Mouse (Mus musculus): ENCODE data around the gene Lbr. TPM values are rescaled to one million over a fixed set of nuclear protein-coding genes. Genes with fewer than 3 reads are reported as not detected.

The Lbr gene
- polyA plus RNA-seq, 1 experiment, result 54.3 TPM

DNA sequence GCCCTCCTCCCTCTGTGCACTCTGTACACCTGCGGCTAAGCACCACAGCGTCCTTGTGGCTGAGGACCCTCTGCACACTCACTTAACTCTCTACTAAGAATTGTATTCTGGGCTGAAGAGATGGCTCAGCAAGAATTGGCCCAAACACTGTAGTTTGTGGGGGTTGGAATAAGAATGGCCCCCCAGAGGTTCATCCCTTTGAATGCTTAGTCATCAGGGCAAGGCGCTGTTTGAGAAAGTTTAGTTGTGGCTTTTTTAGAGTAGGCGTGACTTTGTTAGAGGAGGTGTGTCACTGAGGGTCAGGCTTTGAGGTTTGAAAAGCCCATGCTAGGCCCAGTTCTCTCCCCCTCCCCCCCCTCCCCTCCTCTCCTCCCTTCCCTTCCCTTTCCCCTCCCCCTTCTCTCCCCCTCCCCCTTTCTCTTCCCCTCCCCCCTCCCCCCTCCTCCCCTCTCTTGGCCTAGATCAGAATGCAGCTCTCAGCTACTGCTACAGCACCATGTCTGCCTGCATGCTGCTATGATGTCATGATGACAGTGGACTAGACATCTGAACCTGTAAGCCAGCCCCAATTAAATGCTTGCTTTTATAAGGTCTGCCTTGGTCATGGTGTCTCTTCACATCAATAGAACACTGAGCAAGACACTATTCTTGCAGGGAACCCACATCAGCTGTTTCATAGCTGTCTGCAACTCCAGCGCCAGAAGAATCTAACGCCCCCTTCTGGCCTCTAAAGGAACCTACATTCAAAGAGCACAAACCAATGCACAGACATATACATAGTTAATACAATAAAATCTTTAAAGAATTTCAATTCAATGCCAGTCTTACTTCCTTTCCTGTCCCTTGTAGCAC lies 23.8 kb upstream of the Lbr start:
- Histone ChIP-seq H3K4me1 (ENCODE audit: control insufficient read depth, insufficient read depth, low read length) (no peaks in the 10 kb centered on the region; the same call in 1 of the 2 replicates), H3K27ac (ENCODE audit: insufficient read depth, low read depth, low read length) (no peak overlapping the region), H3K4me3 (ENCODE audit: insufficient read depth, low read length) (no peak overlapping the region)
- TF ChIP-seq CTCF (IDR thresholded peaks at IDR 0.05; ENCODE audit: low read depth, low read length) (no peak), POLR2A (IDR thresholded peaks at IDR 0.05; ENCODE audit: borderline replicate concordance, low read depth, low read length) (no peak)

DNA sequence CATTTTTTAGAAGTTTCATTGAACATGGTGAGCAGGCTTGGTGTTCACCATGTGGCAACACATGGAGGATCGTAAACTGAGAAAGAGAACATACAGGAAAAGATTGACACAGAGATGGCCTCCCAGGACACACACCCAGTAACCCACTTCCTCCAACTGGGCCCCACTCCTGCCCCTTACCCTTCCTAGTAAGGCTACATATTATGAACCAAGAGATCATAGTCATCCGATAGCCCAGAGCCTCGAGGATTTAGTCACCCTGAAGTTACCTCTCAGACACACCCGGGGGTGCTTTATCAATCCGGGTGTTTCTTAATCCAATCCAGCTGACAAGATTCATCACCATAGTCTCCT lies 23.0 kb upstream of the Lbr start:
- no peak for TF ChIP-seq CTCF (IDR thresholded peaks at IDR 0.05; ENCODE audit: low read depth, low read length)
- TF ChIP-seq POLR2A (IDR thresholded peaks at IDR 0.05; ENCODE audit: borderline replicate concordance, low read depth, low read length), result no peak
- Histone ChIP-seq H3K4me3 (ENCODE audit: insufficient read depth, low read length) (no peak overlapping the region), H3K4me1 (ENCODE audit: control insufficient read depth, insufficient read depth, low read length) (peaks cover 7% of the 10 kb centered on the region), H3K27ac (ENCODE audit: insufficient read depth, low read depth, low read length) (no peak overlapping the region)

DNA sequence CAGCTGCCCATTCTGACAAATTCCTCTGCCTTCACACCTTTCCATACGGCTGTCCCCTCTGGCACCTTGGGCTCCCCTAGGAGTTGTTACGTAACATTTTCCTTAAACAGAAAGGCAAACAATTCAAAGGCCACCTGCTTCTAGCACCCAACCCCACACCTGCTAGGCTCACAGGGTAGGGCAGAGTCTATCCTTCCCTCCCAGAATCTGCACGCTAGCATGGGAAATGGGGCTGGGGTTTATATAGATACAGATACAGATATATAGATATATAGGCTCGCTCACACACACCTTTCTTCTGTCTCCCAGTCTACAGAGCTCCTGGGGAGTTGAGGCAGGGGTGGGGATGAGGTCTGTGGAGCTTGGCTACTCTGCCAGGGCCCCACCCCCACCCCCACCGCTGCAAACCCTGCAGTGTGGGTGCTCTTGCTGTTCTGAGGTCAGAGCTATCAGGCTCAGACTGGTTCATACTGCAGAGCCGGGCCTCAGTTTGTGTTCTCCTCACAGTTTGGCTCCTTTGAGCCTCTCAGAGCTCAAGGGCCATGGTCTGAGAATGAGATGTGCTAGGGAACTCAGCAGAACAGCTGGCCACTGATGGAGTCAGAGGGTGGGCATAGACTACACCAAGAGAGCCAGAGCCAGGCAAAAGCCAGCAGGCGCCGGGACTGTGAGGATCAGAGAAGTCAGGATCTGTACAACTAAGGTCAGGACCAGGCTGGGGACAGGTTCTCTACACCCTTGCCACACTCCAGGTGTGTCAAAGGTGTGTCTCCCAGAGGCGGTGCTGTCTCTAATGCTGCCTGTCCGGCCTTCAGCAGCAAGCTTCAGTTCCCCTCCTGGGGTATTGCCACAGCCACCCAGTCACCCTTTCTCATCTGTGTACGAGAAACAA lies 22.4 kb upstream of the Lbr start:
- TF ChIP-seq POLR2A (IDR thresholded peaks at IDR 0.05; ENCODE audit: borderline replicate concordance, low read depth, low read length), result no peak
- no peak for TF ChIP-seq CTCF (IDR thresholded peaks at IDR 0.05; ENCODE audit: low read depth, low read length)
- Histone ChIP-seq H3K4me1 (ENCODE audit: control insufficient read depth, insufficient read depth, low read length) (peaks cover 10% of the 10 kb centered on the region), H3K4me3 (ENCODE audit: insufficient read depth, low read length) (no peak overlapping the region), H3K27ac (ENCODE audit: insufficient read depth, low read depth, low read length) (no peak overlapping the region)

DNA sequence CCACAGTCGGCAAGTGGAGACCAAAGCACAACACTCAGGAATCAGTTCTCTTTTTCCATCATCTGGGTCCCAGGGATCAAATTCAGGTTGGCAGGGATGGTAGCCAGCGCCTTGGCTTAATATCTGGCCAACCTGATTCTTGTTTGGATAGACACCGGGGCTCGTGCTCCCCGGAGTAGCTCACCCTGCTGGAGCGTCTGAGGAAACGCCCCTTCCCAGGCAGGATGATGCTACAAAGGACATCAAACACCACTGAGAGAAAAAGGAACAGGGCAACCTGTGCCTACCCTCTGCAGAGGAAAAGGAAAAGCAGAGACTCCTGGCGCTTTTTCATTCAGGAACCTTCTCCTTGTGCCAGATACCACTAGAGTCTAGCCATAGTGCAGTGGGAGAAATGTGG lies 20.6 kb upstream of the Lbr start:
- Histone ChIP-seq H3K4me1 (ENCODE audit: control insufficient read depth, insufficient read depth, low read length) (peaks cover 15% of the 10 kb centered on the region), H3K27ac (ENCODE audit: insufficient read depth, low read depth, low read length) (no peak overlapping the region)

DNA sequence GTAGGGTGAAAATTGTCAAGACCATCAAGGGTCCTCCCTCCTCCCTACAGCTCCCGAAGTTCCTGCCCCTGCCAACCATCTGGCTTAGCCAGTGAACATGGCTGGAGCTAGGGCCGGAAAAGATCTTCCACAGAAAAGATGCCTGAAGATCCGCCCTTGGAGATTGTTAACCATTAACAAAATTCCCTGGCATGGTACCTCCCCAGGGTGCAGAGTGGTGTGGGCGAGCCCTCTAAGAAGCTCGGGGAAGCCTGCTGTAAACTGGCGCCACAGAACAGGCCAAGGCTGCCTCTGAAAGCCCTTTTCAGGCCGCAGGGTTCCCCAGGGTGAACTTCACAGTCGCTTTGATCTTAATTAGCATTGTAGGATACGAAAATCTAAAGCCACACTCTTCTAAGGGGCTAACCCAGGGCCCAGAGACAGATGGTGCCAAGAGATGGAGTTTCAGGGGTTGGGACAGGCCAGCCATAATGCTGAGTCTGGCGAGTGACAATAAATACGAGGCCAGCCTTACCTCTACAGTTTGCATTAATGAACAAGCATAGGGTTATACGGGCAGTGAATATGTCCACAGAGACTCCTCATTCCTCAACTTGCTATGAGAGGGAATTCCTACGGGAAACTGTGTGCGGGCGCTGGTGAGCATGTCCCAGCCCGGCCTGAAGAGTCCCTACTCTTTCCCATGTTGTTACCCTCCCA lies 20.0 kb upstream of the Lbr start:
- no peak overlapping the region for H3K4me3 ChIP-seq (ENCODE audit: insufficient read depth, low read length)
- TF ChIP-seq POLR2A (IDR thresholded peaks at IDR 0.05; ENCODE audit: borderline replicate concordance, low read depth, low read length) (no peak), CTCF (IDR thresholded peaks at IDR 0.05; ENCODE audit: low read depth, low read length) (no peak)
- no peak overlapping the region for H3K27ac ChIP-seq (ENCODE audit: insufficient read depth, low read depth, low read length)
- H3K4me1 ChIP-seq (ENCODE audit: control insufficient read depth, insufficient read depth, low read length), result peaks cover 15% of the 10 kb centered on the region

More for the DNA sequence above, 20.6 kb upstream of the Lbr start:
- no peak overlapping the region for H3K4me3 ChIP-seq (ENCODE audit: insufficient read depth, low read length)
- TF ChIP-seq CTCF (IDR thresholded peaks at IDR 0.05; ENCODE audit: low read depth, low read length) (no peak), POLR2A (IDR thresholded peaks at IDR 0.05; ENCODE audit: borderline replicate concordance, low read depth, low read length) (no peak)

DNA sequence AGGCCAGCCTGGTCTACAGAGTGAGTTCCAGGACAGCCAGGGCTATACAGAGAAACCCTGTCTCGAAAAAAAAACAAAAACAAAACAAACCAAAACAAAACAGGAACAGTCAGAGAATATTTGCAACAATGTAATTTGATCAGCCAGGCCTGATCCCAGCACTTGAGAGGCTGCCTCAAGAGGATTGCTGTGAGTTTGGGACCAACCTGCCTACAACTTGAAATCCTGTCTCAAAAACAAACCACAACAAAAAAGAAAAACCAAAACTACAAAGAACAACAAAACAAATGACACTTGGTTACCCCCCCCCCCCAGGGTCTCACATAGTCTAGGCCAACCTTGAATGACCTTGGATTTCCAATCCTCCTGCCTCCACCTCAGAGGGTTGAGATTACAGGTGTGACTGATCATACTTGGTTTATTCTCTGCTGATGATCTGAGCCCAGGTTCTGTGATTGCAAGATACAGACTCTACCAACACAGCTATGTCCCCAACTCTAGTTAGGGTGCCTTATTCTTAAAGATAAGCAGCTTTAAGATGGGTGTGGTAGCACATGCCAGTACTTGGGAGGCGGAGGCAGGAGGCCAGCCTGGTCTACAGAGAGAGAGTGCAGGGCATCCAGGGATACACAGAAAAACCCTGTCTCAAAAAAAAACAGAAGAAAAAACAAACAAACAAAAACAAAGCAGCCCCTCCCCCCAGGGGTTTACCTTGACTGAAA lies 18.5 kb upstream of the Lbr start:
- no peak for TF ChIP-seq CTCF (IDR thresholded peaks at IDR 0.05; ENCODE audit: low read depth, low read length)
- no peak for TF ChIP-seq POLR2A (IDR thresholded peaks at IDR 0.05; ENCODE audit: borderline replicate concordance, low read depth, low read length)
- H3K4me3 ChIP-seq (ENCODE audit: insufficient read depth, low read length), result no peak overlapping the region
- peaks cover 15% of the 10 kb centered on the region for H3K4me1 ChIP-seq (ENCODE audit: control insufficient read depth, insufficient read depth, low read length)
- peak overlapping the region; percentile 33 for H3K27ac ChIP-seq (ENCODE audit: insufficient read depth, low read depth, low read length)

DNA sequence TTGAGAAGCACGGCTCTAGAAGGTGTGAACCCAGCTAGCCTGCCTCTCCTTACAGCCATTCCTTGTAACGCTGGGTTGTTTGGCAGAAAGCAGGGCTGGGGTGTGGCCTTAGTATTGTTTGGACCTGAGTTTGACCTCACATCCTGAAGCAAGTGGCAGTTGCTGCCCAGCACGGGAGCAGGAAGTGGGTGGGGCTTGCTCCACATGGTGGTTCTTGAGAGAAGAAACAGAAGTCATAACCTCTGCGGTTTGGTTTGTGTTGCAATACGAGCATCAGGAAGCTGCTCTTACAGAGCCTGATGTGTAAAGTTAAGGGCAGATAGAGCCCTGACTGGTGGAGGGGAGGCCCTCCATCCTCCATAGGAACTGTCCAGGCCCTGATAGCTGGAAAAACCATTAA lies 17.8 kb upstream of the Lbr start:
- no peak for TF ChIP-seq CTCF (IDR thresholded peaks at IDR 0.05; ENCODE audit: low read depth, low read length)
- TF ChIP-seq POLR2A (IDR thresholded peaks at IDR 0.05; ENCODE audit: borderline replicate concordance, low read depth, low read length), result no peak
- H3K27ac ChIP-seq (ENCODE audit: insufficient read depth, low read depth, low read length), result peak overlapping the region; percentile 51
- H3K4me3 ChIP-seq (ENCODE audit: insufficient read depth, low read length), result no peak overlapping the region
- peaks cover 20% of the 10 kb centered on the region for H3K4me1 ChIP-seq (ENCODE audit: control insufficient read depth, insufficient read depth, low read length)

DNA sequence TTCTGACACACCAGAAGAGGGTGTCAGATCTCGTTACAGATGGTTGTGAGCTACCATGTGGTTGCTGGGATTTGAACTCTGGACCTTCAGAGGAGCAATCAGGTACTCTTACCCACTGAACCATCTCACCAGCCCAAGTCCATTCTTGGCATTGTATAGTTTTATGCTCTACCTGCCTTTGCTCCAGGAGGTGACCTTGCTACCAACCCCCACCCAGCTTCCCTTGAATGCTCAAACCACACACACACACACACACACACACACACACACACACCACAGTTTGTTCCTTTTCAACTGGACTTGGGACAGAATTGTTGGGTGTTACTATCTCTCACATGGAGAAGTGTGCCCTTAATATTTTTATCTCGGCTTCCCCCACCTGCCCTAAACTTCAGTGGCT lies 13.5 kb upstream of the Lbr start:
- H3K27ac ChIP-seq (ENCODE audit: insufficient read depth, low read depth, low read length), result no peak overlapping the region
- TF ChIP-seq CTCF (IDR thresholded peaks at IDR 0.05; ENCODE audit: low read depth, low read length) (no peak), POLR2A (IDR thresholded peaks at IDR 0.05; ENCODE audit: borderline replicate concordance, low read depth, low read length) (no peak)
- H3K4me1 ChIP-seq (ENCODE audit: control insufficient read depth, insufficient read depth, low read length), result peaks cover 27% of the 10 kb centered on the region
- no peak overlapping the region for H3K4me3 ChIP-seq (ENCODE audit: insufficient read depth, low read length)

DNA sequence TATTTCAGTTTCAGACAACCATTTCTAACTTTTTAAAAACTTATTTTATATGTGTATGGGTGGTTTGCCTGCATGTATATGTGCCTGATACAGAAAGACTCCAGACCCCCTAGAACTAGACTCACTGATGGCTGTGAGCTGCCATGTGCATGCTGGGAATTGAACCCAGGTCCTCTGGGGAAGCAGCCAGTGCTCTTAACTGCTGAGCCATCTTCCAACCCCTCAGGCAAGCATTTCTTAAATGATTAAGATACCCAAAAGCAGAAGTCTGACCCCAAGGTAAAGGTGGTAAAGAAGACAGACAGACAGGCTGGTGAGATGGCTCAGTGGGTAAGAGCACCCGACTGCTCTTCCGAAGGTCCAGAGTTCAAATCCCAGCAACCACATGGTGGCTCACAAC lies 12.0 kb upstream of the Lbr start:
- TF ChIP-seq POLR2A (IDR thresholded peaks at IDR 0.05; ENCODE audit: borderline replicate concordance, low read depth, low read length), result no peak
- no peak for TF ChIP-seq CTCF (IDR thresholded peaks at IDR 0.05; ENCODE audit: low read depth, low read length)
- Histone ChIP-seq H3K4me3 (ENCODE audit: insufficient read depth, low read length) (no peak overlapping the region), H3K4me1 (ENCODE audit: control insufficient read depth, insufficient read depth, low read length) (peaks cover 16% of the 10 kb centered on the region), H3K27ac (ENCODE audit: insufficient read depth, low read depth, low read length) (no peak overlapping the region)
